Mouse (Mus musculus) heart, postnatal 10 days (tissue): ENCODE results near the gene Maml2. TPM values are rescaled to one million over a fixed set of nuclear protein-coding genes. Genes with fewer than 3 reads are reported as not detected.
A peak's percentile ranks its signal among the peaks of the same experiment; 100 is the strongest.

Experiments used
- DNase-seq, 2 experiments: peaks; one replicate each; pipeline ENCODE4 v3.0.0; 2021
- intact Hi-C: fragments of 180-260 bp; cut with DNase I; formaldehyde crosslinking; loops from one replicate; pipeline ENCODE4 v1.15.1; 2025
- total RNA-seq, 2 experiments: library from RNA; stranded (reverse); gene quantifications; 2 replicates each; pipeline ENCODE4 v1.2.3; 2021

Gene Maml2
- total RNA-seq, 2 experiments from 2014 or later: 9.1 to 10.0 TPM

DNA sequence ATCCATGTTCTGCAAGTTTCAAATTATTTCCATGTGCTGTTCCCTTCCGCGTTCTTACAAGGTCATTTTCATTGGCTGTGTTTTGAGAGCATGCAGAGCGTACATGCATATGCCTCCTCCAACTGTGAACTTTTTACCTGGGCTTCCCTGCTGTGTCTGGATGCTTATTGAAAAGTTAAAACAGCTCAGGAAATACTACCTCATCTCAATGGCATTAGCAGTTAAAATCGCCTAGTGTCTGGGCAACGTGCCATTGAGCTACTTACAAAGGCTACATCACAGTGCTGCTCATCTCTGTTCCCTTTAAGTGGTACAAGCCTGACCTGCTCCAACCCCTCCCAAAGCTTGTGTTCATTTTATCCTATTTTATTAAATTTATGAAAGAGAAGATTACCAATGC lies 347.4 kb downstream of the Maml2 start:
- intact Hi-C loops: no loop called here
- DNase-seq: peak; percentile 61 to 66

DNA sequence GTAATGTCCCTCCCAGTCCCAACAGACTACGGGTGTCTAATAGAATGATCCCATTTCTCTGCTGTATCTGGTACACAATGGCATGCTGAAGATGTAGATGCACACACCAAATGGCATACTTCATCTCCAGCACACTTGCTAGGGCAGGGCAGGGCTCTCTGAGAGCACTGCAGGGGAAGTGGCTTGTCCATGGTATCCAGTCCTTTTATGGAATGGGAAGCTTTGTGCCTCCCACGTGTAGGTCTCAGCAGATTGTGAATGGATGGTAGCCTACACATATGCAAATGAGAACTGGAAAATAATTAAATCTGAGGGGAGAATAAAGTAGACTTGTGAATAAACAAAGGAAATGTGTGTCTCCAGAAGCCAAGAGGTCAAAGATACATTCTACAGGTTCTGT lies 353.3 kb downstream of the Maml2 start:
- DNase-seq: no peak
- intact Hi-C loops: loop anchor here (5.0 kb wide), 2 partner anchors 66 to 139 kb away; no protein-coding TSS in a partner anchor

DNA sequence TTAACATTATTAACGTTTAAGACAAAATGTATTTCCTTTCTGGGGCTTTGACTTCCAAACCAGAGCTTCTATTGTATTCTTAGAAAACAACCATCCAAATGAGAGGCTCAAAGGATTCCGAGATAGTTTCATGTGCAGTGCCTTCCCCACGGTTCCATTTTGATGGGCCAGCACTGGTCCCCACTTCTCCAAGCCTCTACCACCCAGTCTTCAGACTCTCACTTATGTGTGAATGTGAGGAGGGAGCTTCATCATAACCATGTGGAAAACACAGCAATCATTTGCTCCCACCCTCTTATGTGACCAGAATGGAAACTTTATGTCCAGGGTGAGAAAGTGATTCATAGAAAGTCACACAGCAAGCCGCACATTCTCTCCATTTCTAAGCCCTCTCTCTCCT lies 354.1 kb downstream of the Maml2 start:
- intact Hi-C loops: loop anchor here (2.0 to 5.0 kb wide), 3 partner anchors 65 to 407 kb away; partner anchors contain the start of gene Jrkl
- DNase-seq: no peak

DNA sequence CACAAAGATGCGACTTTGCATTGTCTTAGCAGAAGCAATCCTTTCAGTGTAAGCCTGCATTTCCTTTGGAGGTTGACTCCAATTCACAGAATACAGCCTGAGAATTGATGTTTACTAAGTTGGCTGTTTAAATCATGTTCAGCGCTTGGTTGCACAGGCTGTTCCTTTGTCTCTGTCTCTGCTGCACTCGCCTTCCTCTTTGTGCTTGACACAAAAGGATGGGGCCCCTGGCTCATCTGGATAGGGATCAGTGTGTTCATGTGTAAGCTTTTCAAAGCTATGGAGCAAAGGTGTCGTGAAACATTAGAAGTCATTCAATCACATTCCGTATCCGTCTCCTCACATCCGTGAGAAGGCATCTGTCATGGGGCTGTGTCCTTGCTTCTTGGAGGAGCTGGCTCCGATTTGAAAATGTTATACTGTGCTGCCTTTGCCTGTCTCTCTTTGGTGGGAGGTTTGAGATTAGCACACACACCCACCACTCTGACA lies 354.7 kb downstream of the Maml2 start:
- intact Hi-C loops: loop anchor here (2.0 to 5.0 kb wide), 3 partner anchors 65 to 408 kb away; partner anchors contain the start of gene Jrkl
- no peak for DNase-seq

- intact Hi-C loops: loop anchor here (1.0 to 5.0 kb wide), 4 partner anchors 64 to 408 kb away; partner anchors contain the start of gene Jrkl
- DNase-seq: peak; percentile 35 to 57
Observed at GRCm38 (mm10) chr9:13652917-13653316, 355.2 kb downstream of the Maml2 start.

DNA sequence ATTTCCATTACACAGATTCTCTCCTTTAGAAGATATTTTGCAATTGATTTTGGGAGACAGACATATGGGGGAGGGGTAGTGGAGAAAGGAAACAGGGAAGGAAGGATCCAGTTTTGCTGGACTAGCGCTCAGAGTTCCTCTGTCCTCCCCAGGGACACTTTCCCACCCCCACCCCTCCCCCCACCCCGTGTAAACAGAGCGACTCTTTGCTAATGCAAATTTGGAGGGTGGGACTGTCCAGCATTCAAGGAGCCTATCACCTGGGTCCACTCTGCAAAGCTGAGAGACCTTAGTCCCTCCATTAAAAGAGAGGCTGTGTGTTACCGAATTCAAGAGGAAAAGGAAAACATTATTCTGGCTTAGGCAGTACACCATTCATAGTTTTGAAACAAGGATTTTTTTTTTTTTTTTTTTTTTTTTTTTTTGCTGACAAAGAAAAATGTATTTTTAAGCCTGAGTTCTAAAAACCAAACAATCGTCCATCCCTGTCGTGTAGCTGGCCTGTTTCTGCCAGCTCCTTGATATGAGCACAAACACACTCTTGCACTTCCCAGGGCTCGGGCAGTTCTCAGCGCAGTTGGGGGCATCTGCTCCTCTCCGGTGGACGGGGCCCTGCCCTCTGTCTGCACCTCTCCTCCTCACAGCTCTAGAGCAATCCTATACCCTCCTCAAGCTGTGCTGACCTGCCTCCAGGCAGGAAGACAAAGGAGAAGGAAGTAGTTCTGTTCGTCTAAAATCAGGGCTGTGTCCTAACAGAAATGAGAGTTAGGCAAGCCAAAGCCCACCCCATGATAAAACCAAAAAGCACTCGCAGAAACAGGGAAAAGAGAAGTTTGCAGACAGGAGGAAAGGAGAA lies 364.2 kb downstream of the Maml2 start:
- peak; percentile 22 to 34 for DNase-seq
- intact Hi-C loops: no loop called here

DNA sequence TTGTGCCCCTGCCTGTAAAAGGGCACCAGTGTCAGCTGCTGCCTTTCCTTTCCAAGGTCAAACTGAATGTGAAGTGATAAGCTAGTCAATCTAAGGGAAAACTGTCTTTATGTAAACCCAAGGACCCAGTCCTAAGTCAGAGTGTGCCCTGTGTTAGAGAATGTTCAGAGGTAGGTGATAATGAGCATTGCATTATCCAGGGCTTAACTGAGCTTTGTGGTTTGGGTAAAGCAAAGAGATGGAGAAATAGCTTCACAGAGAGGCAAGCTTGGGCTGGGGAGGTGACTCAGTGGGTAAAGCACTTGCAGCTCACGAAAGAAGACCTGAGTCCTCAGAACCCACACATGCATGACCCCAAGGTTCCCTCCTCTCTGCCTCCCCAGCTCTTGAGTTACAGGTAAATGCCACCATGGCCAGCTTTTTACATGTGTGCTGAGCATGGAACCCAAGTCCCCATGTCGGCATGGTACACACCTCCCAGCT lies 367.8 kb downstream of the Maml2 start:
- DNase-seq: no peak

DNA sequence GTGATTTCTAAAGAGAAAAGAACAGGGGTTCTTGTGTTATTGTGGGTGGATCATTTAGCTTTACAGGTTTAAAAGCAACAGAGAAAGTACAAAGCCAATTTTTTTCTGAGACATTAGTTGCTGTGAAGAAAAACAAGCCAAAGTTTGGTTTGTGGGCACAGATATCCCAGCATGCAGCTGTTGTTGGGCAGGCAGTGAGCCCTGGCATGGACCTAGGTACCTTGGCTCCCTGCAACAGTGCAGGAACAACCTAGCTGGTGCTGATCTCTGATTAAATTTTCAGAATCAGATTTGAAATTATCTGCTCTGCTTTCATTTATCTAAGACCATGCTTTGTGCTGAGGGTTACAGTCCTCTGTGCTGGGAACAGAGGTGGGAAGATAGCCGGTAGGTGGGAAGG lies 370.2 kb downstream of the Maml2 start:
- DNase-seq: no peak
- intact Hi-C loops: no loop called here

More for the DNA sequence above, 367.8 kb downstream of the Maml2 start:
- intact Hi-C loops: no loop called here

GRCm38 (mm10) chr9:13668742-13669141 lies 371.0 kb downstream of the Maml2 start:
- DNase-seq: no peak
- intact Hi-C loops: no loop called here

DNA sequence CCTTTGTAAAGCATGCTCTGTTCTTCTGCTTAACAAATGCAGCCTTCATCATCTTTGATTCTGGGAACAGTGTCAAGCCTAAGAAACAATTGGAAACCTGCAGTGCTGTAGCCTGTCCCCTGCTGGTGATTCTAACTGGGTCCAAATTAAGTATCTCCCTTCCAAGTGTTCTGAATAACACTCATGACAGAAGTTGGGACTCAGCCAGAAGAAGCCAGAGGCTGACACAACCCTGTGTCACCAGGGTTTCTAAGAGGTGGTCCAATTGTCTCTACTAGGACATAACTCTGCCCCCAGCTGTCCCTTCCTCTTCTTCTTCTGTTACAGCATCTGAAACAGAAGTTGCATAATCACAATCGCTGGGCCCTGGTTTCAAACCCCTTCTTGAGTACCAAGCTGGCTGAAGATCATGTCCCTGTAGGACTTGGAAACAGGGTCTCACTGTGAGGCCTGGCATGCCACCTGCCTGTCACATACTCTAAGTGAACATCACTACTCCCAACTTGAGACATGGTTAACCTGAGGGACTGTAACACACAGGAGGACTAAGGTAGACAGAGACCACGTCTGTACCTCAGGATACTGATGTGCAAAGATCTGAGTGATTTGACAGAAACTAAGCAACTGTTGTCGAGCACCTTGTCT lies 373.5 kb downstream of the Maml2 start:
- peak; percentile 20 to 37 for DNase-seq
- intact Hi-C loops: no loop called here

DNA sequence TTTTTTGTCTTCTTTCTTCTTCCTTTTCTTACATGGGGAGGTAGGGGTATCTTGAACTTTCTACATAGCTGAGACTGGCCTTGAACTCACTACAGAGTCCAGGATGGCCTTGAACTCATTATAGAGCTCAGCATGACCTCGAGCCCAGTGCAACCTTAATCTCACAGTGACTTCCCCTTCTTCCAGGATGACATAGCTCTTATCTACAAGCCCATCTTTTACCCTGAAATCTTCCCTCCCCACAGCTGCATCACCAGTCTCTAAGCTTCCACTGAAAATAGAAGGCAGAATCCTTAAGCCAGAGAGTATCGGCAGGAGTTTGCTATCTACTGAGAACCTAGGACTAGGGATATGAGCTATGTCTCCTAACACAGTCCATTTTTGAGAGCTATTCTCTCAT lies 375.5 kb downstream of the Maml2 start:
- intact Hi-C loops: no loop called here
- no peak for DNase-seq

- intact Hi-C loops: no loop called here
- DNase-seq: no peak
Observed at GRCm38 (mm10) chr9:13678026-13678425, 380.3 kb downstream of the Maml2 start.

GRCm38 (mm10) chr9:13679696-13680095 lies 381.9 kb downstream of the Maml2 start:
- no peak for DNase-seq
- intact Hi-C loops: no loop called here

- intact Hi-C loops: no loop called here
Observed at GRCm38 (mm10) chr9:13681147-13681546, 383.4 kb downstream of the Maml2 start.

DNA sequence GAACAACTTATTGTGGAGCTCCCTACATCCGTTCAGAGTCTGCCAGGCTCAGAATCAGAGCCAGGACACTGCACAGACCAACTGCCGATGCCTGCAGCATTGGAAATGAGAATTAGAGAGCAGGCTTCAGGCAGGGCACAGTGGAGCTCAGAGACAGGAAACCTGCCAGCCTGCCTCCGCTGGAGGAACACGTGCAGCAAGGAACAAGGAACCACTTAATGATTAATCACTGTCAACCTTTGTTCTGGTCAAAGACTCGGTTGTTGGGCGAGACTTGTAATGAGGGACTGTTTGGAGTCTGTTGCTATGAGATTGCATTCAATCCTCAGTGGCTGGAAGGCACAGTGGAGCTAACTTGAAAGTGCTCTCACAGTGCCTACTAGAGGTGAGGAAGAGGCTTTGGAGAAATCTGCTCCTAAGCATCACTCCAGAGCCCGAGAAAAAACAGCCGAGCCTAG lies 383.9 kb downstream of the Maml2 start:
- peak; percentile 35 to 46 for DNase-seq
- intact Hi-C loops: no loop called here

More at GRCm38 (mm10) chr9:13681147-13681546, 383.4 kb downstream of the Maml2 start:
- DNase-seq: no peak

- intact Hi-C loops: no loop called here
- DNase-seq: no peak
Observed at GRCm38 (mm10) chr9:13684327-13684934, 386.7 kb downstream of the Maml2 start.

GRCm38 (mm10) chr9:13686977-13687659 lies 389.4 kb downstream of the Maml2 start:
- DNase-seq: peak in 1 of 2 experiments; percentile 27
- intact Hi-C loops: no loop called here

DNA sequence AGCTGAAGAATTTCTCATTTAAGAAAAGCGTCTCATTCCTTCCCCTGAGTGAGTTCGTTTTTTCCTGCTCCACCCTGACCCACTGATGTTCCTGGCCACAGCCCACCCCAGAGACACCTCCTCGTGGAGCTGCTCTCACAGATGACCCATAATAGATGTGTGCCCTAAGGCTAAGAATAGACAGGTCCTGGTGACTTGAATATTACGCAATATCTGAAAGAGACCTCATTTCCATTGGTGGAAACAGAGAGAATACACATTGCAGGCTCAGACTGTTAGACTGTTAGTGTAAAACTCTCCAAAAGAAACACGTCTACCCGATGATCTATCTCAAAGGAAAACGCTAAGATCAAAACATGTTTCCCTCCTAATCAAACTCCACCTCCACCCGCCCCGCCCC lies 391.2 kb downstream of the Maml2 start:
- no peak for DNase-seq
- intact Hi-C loops: no loop called here

DNA sequence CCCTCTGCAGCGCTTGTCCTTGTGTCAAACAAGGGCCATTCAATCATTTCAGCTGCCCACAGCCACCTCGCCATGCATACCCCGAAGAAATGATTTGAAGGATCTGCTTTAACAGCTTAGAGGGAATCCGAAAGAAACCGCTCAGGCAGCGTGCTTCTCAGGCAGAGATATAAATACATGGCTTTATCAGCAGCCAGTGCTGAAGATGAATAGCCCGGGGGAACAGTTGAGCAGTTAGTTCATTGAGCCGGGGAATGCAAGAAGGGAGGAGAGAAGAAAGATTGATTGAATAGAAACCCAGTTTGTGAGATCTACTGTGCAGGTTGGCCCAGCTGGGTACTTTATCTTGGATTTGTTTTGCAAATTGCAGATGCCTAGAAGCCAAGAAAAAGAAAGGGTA lies 392.6 kb downstream of the Maml2 start:
- no peak for DNase-seq
- intact Hi-C loops: no loop called here

- intact Hi-C loops: no loop called here
- DNase-seq: no peak
Observed at GRCm38 (mm10) chr9:13693693-13694284, 396.0 kb downstream of the Maml2 start.
